Mouse (Mus musculus): ENCODE measurements around the gene Cinp.

DNA sequence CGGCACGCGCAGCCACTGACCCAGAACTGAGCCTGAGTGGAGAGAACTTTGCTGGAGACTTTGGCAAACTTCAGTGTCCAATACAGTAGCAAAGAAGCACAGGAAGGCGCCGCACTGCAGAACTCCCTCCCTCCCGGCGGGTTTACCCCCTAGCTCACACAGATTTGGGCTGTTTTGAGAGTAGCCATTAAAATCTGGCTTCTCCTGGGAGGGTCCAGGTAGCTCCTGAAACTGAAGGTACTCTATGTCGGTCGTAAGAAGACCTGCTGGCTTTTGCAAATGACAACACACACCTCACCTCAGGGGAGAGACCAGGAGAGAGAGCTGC lies 38.1 kb downstream of the Cinp start:
- TF ChIP-seq POLR2A (IDR thresholded peaks at IDR 0.05; ENCODE audit: extremely low read depth, insufficient read depth, low read length) (no peak), CTCF (IDR thresholded peaks at IDR 0.05; ENCODE audit: low read depth, low read length) (no peak)

Measured in liver, adult 2 months (tissue).